Mouse (Mus musculus) cortical plate, adult 2 months (tissue): ENCODE data around the gene Tenm2. TPM values are rescaled to one million over a fixed set of nuclear protein-coding genes. Genes with fewer than 3 reads are reported as not detected.

Experiments
- H3K27ac ChIP-seq: fragments of 200-500 bp; 2 replicates; pipeline ENCODE4 v1.5.1; 2012; ENCODE audit warnings: low read length, control low read depth, inconsistent platforms; ENCODE audit not compliant: insufficient read depth
- H3K4me1 ChIP-seq: fragments of 200-500 bp; 2 replicates; pipeline ENCODE4 v1.6.1; 2011; ENCODE audit warnings: low read length; ENCODE audit not compliant: control insufficient read depth, insufficient read depth
- H3K4me3 ChIP-seq: fragments of 200-500 bp; 2 replicates; pipeline ENCODE4 v1.5.1; 2011; ENCODE audit warnings: mild to moderate bottlenecking, low read length, control low read depth; ENCODE audit not compliant: insufficient read depth
- CTCF ChIP-seq: fragments of 200-500 bp; IDR thresholded peaks from 2 replicates; pipeline ENCODE4 v1.5.1; 2011; ENCODE audit warnings: mild to moderate bottlenecking, control low read depth, low read length; ENCODE audit not compliant: insufficient read depth; ENCODE audit errors: extremely low read depth
- POLR2A ChIP-seq: fragments of 200-500 bp; IDR thresholded peaks from 2 replicates; pipeline ENCODE4 v1.6.1; 2011; ENCODE audit warnings: mild to moderate bottlenecking, low read length, control low read depth; ENCODE audit not compliant: insufficient read depth; ENCODE audit errors: extremely low read depth
- polyA plus RNA-seq: library from polyadenylated mRNA; depleted of rRNA; stranded (reverse); fragments of >200 nt; gene quantifications from 2 replicates; pipeline ENCODE4 v1.2.3, GENCODE M21; 2012

Tenm2 gene
- polyA plus RNA-seq, 1 experiment: 26.6 TPM

DNA sequence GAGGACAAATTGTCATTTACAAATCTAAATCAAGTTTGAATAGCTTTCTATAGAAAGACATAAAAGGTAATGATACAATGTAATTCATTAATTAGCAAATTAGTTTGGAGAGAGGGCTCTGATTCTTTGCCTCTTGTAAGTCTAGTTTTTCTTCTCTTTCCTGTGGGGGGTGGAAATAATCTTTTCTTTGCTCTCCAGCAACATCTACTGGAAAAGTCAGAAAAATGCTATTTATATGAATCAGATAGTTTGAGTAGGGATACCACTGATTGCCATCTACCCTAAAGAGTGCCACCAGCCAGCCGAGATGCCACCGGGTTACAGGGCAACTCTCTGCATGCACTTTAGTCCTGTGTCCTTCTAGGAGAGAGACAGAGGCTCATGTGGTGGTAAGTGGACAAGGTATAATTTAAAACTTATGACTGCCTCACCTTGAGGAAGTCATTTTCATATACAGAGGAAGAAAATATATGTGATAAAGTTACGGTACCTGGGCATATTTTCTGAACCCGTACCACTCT lies 560.8 kb downstream of the Tenm2 start:
- Histone ChIP-seq H3K4me1 (peaks cover 3% of the 10 kb centered on the region), H3K4me3 (peak overlapping the region; percentile 66), H3K27ac (no peak overlapping the region)
- no peak for TF ChIP-seq CTCF
- no peak for TF ChIP-seq POLR2A

DNA sequence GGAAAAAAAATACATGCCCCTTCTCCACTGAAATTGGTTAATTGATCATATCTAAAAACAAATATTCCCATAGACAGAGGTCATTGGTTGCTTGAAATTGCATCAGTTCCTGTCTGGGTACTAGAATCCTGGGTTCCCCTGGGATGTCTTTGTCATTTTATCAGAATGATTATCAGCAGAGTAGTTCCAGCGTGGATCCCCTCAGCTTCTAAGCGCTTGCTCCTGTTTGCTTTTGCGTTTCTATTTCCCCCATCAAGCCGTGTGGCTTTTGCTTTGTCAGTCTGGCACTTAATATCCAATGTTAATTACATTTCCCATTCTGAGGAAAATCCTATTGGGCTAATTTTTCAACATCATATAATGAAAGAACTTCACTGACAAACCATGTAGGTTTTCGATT lies 561.6 kb downstream of the Tenm2 start:
- TF ChIP-seq POLR2A (no peak), CTCF (no peak)
- peaks cover 3% of the 10 kb centered on the region for H3K4me1 ChIP-seq
- no peak overlapping the region for H3K4me3 ChIP-seq
- H3K27ac ChIP-seq: no peak overlapping the region

DNA sequence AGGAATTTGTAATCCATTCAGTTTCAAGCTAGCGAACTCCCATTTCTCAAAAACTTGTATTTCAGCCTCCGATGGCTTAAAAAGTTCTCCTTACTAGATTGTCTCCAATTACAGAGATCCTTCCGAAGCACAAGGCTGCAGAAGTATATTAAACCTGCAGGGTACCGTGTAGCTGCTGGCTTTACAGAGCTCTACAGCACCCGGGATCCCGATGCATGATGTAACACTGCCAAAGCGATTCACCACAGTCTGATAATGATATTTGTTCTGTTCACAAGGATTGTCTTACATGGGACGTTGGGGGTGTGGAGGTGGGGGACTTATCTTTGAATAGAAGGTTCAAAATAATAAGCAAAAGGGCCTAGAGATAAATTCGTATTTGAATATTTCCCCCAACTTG lies 564.6 kb downstream of the Tenm2 start:
- Histone ChIP-seq H3K27ac (no peak overlapping the region), H3K4me3 (no peak overlapping the region), H3K4me1 (no peaks in the 10 kb centered on the region)
- TF ChIP-seq CTCF (no peak), POLR2A (no peak)

DNA sequence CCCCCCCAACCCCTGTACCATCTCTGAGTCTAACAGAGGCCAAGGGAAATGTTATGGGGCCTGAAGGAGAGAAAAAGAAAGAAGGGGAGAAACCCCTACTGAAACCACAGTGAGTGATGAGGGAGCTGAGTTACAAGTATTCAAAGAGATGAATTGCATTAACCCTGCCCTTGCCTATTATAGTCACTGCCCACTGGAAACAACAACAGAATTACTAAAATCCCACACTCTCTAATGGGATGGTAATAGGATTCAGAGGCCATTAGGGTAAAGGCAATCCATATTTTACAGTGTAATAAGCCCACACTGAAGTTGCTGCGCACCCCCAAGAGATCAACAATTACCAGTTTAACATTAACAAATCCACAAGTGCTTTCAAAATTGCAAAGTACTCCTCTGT lies 571.7 kb downstream of the Tenm2 start:
- no peaks in the 10 kb centered on the region; the same call in 1 of the 2 replicates for H3K4me1 ChIP-seq
- H3K27ac ChIP-seq: no peak overlapping the region
- H3K4me3 ChIP-seq: no peak overlapping the region
- TF ChIP-seq CTCF (no peak), POLR2A (no peak)

DNA sequence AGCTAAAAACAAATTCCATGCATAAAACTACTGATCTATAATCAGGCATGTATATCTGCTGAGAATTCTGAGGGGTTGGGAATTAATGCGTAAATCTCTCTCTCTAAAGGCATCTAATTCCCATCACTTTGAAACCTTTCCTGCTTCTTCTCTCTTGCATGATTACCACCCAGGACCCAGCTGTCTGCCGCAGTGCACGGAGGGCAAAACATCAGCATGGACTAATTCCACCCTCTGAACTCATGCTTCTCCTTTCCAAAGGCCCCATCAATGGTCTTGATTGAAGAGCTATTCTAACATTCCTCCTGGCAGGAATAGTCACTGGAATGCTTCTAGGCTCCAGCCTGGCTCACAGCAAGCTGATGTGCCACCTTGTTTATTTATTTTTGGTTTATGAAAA lies 572.2 kb downstream of the Tenm2 start:
- H3K4me1 ChIP-seq: no peaks in the 10 kb centered on the region; the same call in 1 of the 2 replicates
- H3K4me3 ChIP-seq: no peak overlapping the region
- no peak overlapping the region for H3K27ac ChIP-seq
- TF ChIP-seq POLR2A: no peak
- TF ChIP-seq CTCF: no peak

DNA sequence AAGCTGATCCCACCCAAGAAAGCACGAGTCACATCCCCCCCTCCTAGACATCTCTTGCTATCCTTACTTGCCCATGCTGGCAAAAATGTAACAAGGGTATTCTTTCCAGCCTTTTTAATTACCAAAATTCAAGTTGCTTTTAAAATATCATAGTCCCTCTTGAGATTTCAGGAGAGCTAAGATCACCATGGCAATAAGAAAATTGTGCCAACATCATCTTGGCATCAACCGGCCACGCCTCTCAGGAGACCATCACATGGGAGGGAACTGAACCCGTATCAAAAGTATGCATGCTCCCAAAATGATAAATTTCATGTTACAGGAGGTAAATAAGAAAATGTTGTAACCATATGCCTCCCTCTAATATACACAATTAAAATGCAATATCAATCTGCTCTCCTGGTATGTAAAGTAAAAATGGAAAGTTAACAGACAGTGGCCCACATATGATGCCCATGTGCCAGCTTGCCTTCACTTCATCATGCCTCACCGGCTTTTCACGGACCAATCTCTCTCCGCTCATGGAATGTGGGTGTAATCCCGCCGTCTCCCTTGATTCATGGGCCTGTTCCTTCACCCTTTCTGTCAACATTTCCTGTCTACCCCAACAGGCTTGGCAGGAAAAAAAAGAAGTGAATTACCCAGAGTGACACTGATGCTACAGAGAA lies 582.0 kb downstream of the Tenm2 start:
- TF ChIP-seq POLR2A: no peak
- no peak for TF ChIP-seq CTCF
- Histone ChIP-seq H3K4me1 (peaks cover 3% of the 10 kb centered on the region), H3K27ac (no peak overlapping the region), H3K4me3 (no peak overlapping the region)

DNA sequence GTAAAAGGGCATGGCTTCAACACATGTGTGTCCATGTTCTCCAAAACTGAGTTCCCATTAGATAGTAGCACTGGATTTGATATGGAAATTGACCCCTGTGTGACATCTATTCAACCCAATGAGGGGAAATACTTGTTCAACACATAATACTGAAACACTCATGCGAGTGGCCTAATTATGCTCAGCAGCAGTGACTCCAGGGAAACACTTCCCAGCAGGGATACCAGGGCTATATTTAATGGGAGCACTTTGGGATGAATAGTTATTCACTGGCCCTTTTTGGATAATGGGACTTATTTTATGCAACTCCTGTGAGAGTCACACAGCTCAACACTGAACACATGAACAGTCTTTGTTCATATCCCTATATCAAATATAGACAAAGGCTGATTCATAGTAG lies 588.6 kb downstream of the Tenm2 start:
- Histone ChIP-seq H3K27ac (no peak overlapping the region), H3K4me1 (no peaks in the 10 kb centered on the region; the same call in 1 of the 2 replicates), H3K4me3 (no peak overlapping the region)
- TF ChIP-seq CTCF: no peak
- TF ChIP-seq POLR2A: no peak

DNA sequence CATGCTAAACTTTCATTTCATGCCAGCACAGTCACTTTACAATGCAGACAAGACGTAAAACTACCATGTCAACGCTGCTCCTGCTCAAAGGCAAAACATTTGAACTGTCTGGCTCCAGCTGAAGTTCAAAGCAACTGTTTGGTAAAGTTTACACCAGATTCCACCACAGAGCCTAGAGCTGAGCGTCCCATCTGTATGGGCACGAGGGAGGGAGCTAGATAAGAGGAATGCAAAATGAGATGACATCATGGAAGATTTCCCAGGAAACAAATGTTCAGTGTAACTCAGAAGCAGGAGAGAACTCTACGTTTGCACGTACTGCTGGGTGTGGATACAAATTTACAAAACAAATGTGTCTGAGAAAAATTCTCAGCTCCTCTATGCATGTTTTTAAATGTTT lies 600.7 kb downstream of the Tenm2 start:
- Histone ChIP-seq H3K27ac (no peak overlapping the region), H3K4me1 (0 out of 2 replicates have a peak, but pooled peaks cover 2% of the 10 kb centered on the region), H3K4me3 (no peak overlapping the region)
- no peak for TF ChIP-seq POLR2A
- no peak for TF ChIP-seq CTCF

DNA sequence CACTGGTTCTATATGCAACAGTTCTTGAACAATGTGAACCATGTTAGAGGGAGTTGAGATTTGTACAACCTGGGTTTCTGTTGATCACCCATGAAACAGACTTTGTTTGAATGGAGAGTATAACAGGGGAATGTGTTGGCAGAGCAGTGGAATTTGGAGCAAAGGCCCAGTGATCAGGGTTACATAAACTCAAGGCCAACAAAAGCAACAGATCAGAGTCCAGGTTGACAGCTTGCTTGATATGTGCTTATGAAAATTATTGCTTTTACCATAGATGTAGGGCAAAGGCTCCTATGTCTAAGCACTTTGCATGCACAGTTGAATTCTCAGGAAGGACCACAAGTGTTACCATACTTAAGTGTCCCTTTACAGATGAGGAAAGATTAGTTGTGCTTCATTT lies 603.6 kb downstream of the Tenm2 start:
- Histone ChIP-seq H3K4me3 (no peak overlapping the region), H3K27ac (no peak overlapping the region), H3K4me1 (0 out of 2 replicates have a peak, but pooled peaks cover 2% of the 10 kb centered on the region)
- no peak for TF ChIP-seq CTCF
- TF ChIP-seq POLR2A: no peak

DNA sequence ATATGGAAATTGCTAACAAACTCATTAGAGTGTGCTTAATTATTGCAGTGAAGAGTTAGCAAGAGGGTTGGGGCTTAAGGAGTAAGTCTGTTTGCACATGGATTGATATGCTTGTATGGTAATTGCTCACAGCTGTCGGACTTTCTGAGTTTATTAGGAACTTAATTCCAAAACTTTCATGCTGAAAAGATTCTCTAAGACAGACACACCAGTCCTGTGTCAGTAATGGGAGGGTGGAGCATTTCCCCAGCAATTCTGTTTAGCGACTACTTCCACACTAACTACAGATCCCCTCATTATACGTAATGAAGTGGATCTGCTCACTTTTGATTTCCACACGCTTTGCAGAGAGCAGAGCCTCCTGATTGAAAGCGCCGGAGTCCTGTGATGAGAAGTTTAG lies 622.0 kb downstream of the Tenm2 start:
- TF ChIP-seq POLR2A (no peak), CTCF (no peak)
- Histone ChIP-seq H3K4me3 (no peak overlapping the region), H3K27ac (no peak overlapping the region), H3K4me1 (no peaks in the 10 kb centered on the region)
